Mouse (Mus musculus) CH12.LX (cell line): Measurements from ENCODE around the gene Hist1h1c.

Experiments
- BHLHE40 ChIP-seq: IDR thresholded peaks from 2 replicates; pipeline ENCODE4 v1.6.1; 2011; ENCODE audit warnings: mild to moderate bottlenecking, low read depth, low read length, improper control_type of control experiment
- EP300 ChIP-seq: IDR thresholded peaks from 2 replicates; pipeline ENCODE4 v1.6.1; 2011; ENCODE audit warnings: low read length, improper control_type of control experiment
- POLR2A ChIP-seq: IDR thresholded peaks from 2 replicates; pipeline ENCODE4 v1.6.1; 2011; ENCODE audit warnings: low read depth, mild to moderate bottlenecking, improper control_type of control experiment, low read length
- ZKSCAN1 ChIP-seq: IDR thresholded peaks from 2 replicates; pipeline ENCODE4 v1.6.1; 2012; ENCODE audit warnings: low read depth, inconsistent platforms, low read length, improper control_type of control experiment, borderline replicate concordance

DNA sequence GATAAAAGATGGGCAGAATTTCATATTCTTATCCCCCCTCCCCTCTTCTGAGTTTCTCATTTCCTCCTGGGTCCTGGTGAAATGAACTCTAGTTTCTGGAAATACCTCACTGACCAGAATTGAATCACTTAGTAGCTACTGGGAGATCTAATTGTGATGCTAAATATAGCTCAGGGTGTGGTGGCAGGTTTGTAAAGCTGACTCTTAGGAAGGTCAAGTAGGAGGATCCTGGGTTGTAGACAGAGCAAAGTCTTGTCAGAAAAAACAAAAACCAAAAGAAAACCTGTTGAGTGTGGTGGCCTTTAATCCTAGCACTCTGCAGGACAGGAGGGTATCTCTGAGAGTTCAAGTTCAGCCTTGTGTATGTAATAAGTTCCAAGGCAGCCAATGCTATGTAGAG lies 3.4 kb downstream of the Hist1h1c start:
- TF ChIP-seq POLR2A (no peak), ZKSCAN1 (no peak), EP300 (no peak), BHLHE40 (no peak)
